Comparison of ENCODE assay signal across 11 mouse cellular contexts in genomic region chr17:8763248-8763647, GRCm38 (mm10).
A peak's percentile ranks its signal among the peaks of the same experiment; 100 is the strongest.
DNase-seq lines count a peak whose midpoint lies in the region; ATAC-seq and TF ChIP-seq lines count a peak whose summit lies in the region.
"Had no signal": no experiment of that assay in that cellular context is flagged by ENCODE, and none has a peak within 500 bp of the region (broad histone marks: within the 10 kb centered on the region; RNA-seq: fewer than 3 reads in every experiment).

No protein-coding gene starts in this region.

- no peak for ATAC-seq in forebrain, postnatal 0 days
- no peak for ATAC-seq in forebrain, embryonic 12.5 days (ENCODE audit: low FRiP score)
- no peak for ATAC-seq in liver, postnatal 0 days
- peak; percentile 14; the same call in 1 of the 2 replicates for ATAC-seq in lung, postnatal 0 days

- no peak overlapping the region for H3K9ac ChIP-seq in forebrain, postnatal 0 days
- no peak overlapping the region for H3K9ac ChIP-seq in forebrain, embryonic 12.5 days
- H3K9ac ChIP-seq in liver, adult 2 months (ENCODE audit: low read depth, low read length): no peak overlapping the region
- H3K9ac ChIP-seq in liver, postnatal 0 days (replicated peaks): no peak overlapping the region
- no peak overlapping the region for H3K9ac ChIP-seq in lung, postnatal 0 days (replicated peaks; ENCODE audit: low read depth)
- H3K9ac ChIP-seq: limb, embryonic 12.5 days; midbrain, embryonic 12.5 days had no signal

- intact Hi-C loops in gastrocnemius, postnatal 14 days (cut with DNase I; ENCODE audit: low total_unique reads): no loop called here

- no peaks in the 10 kb centered on the region for H3K79me2 ChIP-seq in liver, adult 2 months (ENCODE audit: control insufficient read depth, insufficient read depth, low read length)

- H3K27ac ChIP-seq in forebrain, postnatal 0 days (ENCODE audit: low read depth, low read length): no peak overlapping the region
- no peak overlapping the region for H3K27ac ChIP-seq in forebrain, embryonic 12.5 days
- no peak overlapping the region for H3K27ac ChIP-seq in liver, adult 2 months (replicated peaks; ENCODE audit: insufficient read depth, low read depth, low read length)
- H3K27ac ChIP-seq in liver, postnatal 0 days (ENCODE audit: low read depth): no peak overlapping the region
- no peak overlapping the region for H3K27ac ChIP-seq in lung, postnatal 0 days (ENCODE audit: low read length)
- H3K27ac ChIP-seq: limb, embryonic 12.5 days; midbrain, embryonic 12.5 days had no signal

- no peak overlapping the region for H3K4me3 ChIP-seq in forebrain, postnatal 0 days (ENCODE audit: low read depth, low read length)
- no peak overlapping the region for H3K4me3 ChIP-seq in forebrain, embryonic 12.5 days (replicated peaks)
- H3K4me3 ChIP-seq in liver, adult 2 months (ENCODE audit: insufficient read depth, low read depth, low read length): no peak overlapping the region
- no peak overlapping the region for H3K4me3 ChIP-seq in liver, postnatal 0 days (ENCODE audit: low read depth, low read length)
- H3K4me3 ChIP-seq in lung, postnatal 0 days (ENCODE audit: low read depth, low read length): no peak overlapping the region
- H3K4me3 ChIP-seq: limb, embryonic 12.5 days; midbrain, embryonic 12.5 days had no signal

- H3K9me3 ChIP-seq in forebrain, postnatal 0 days (ENCODE audit: low read length): no peaks in the 10 kb centered on the region
- no peaks in the 10 kb centered on the region for H3K9me3 ChIP-seq in forebrain, embryonic 12.5 days
- no peaks in the 10 kb centered on the region for H3K9me3 ChIP-seq in liver, postnatal 0 days (ENCODE audit: low read length)
- no peaks in the 10 kb centered on the region for H3K9me3 ChIP-seq in lung, postnatal 0 days (ENCODE audit: low read length)
- H3K9me3 ChIP-seq: limb, embryonic 12.5 days; midbrain, embryonic 12.5 days had no signal

- no peak for TF ChIP-seq EP300 in liver, postnatal 0 days (IDR thresholded peaks at IDR 0.05; ENCODE audit: low read depth)
- no peak for TF ChIP-seq EP300 in lung, postnatal 0 days (IDR thresholded peaks at IDR 0.05)

- no peaks in the 10 kb centered on the region for H3K4me1 ChIP-seq in forebrain, postnatal 0 days (ENCODE audit: insufficient read depth)
- no peaks in the 10 kb centered on the region for H3K4me1 ChIP-seq in forebrain, embryonic 12.5 days
- H3K4me1 ChIP-seq in liver, adult 2 months (ENCODE audit: control insufficient read depth, insufficient read depth, low read length): no peaks in the 10 kb centered on the region
- no peaks in the 10 kb centered on the region for H3K4me1 ChIP-seq in liver, postnatal 0 days (ENCODE audit: insufficient read depth)
- no peaks in the 10 kb centered on the region for H3K4me1 ChIP-seq in lung, postnatal 0 days (ENCODE audit: insufficient read depth, low read depth, low read length)
- H3K4me1 ChIP-seq: limb, embryonic 12.5 days; midbrain, embryonic 12.5 days had no signal

- H3K27me3 ChIP-seq in forebrain, postnatal 0 days (ENCODE audit: insufficient read depth, low read length): no peaks in the 10 kb centered on the region
- no peaks in the 10 kb centered on the region for H3K27me3 ChIP-seq in forebrain, embryonic 12.5 days
- no peaks in the 10 kb centered on the region for H3K27me3 ChIP-seq in liver, adult 2 months (ENCODE audit: control insufficient read depth, insufficient read depth, low read length)
- no peaks in the 10 kb centered on the region for H3K27me3 ChIP-seq in liver, postnatal 0 days (ENCODE audit: insufficient read depth, low read length)
- H3K27me3 ChIP-seq in lung, postnatal 0 days (replicated peaks; ENCODE audit: insufficient read depth, low read length): no peaks in the 10 kb centered on the region
- H3K27me3 ChIP-seq: limb, embryonic 12.5 days; midbrain, embryonic 12.5 days had no signal

- DNase-seq in forebrain, postnatal 0 days: peak; percentile 40
- peak; percentile 42 for DNase-seq in liver, adult 2 months (ENCODE audit: extremely low read depth, low read depth, low spot score)
- DNase-seq in liver, postnatal 0 days: no peak
- DNase-seq in cerebellum, adult 9-10 months: peak; percentile 71
- DNase-seq in lung, postnatal 0 days (ENCODE audit: low spot score): peak; percentile 17
- DNase-seq in ovary, postnatal 36 days (ENCODE audit: low spot score): no peak
- no peak for DNase-seq in gastrocnemius, postnatal 14 days
- DNase-seq: kidney, adult 18-20 months had no signal

- no peak overlapping the region for H3K4me2 ChIP-seq in forebrain, postnatal 0 days (ENCODE audit: low read depth)
- H3K4me2 ChIP-seq in forebrain, embryonic 12.5 days: no peak overlapping the region
- no peak overlapping the region for H3K4me2 ChIP-seq in liver, postnatal 0 days (ENCODE audit: low read depth, low read length)
- no peak overlapping the region for H3K4me2 ChIP-seq in lung, postnatal 0 days (replicated peaks; ENCODE audit: low read depth, low read length)
- H3K4me2 ChIP-seq: limb, embryonic 12.5 days; midbrain, embryonic 12.5 days had no signal

- 24% methylated on average over 1 of the region's 1 CpGs for WGBS in forebrain, postnatal 0 days
- 69% methylated on average over 1 of the region's 1 CpGs for WGBS in forebrain, embryonic 12.5 days
- 6% methylated on average over 1 of the region's 1 CpGs for WGBS in liver, adult 2 months
- 33% methylated on average over 1 of the region's 1 CpGs for WGBS in liver, postnatal 0 days (ENCODE audit: insufficient replicate concordance)
- WGBS in lung, postnatal 0 days: 12% methylated on average over 1 of the region's 1 CpGs

- TF ChIP-seq CTCF in forebrain, postnatal 0 days (IDR thresholded peaks at IDR 0.05; ENCODE audit: low read depth): no peak
- TF ChIP-seq CTCF in liver, adult 2 months (IDR thresholded peaks at IDR 0.05; ENCODE audit: low read depth, low read length): no peak
- no peak for TF ChIP-seq CTCF in liver, postnatal 0 days (IDR thresholded peaks at IDR 0.05; ENCODE audit: low read depth)
- no peak for TF ChIP-seq CTCF in lung, postnatal 0 days (IDR thresholded peaks at IDR 0.05)

- H3K36me3 ChIP-seq in forebrain, postnatal 0 days (ENCODE audit: insufficient read depth): no peaks in the 10 kb centered on the region
- H3K36me3 ChIP-seq in forebrain, embryonic 12.5 days (replicated peaks): no peaks in the 10 kb centered on the region
- H3K36me3 ChIP-seq in liver, adult 2 months (ENCODE audit: control insufficient read depth, insufficient read depth, low read length): no peaks in the 10 kb centered on the region
- H3K36me3 ChIP-seq in liver, postnatal 0 days (replicated peaks; ENCODE audit: insufficient read depth, low read length): no peaks in the 10 kb centered on the region
- no peaks in the 10 kb centered on the region for H3K36me3 ChIP-seq in lung, postnatal 0 days (ENCODE audit: insufficient read depth, low read length)
- H3K36me3 ChIP-seq: limb, embryonic 12.5 days; midbrain, embryonic 12.5 days had no signal

- TF ChIP-seq POLR2A in liver, adult 2 months (IDR thresholded peaks at IDR 0.05; ENCODE audit: extremely low read depth, insufficient read depth, low read length): no peak

Comparison
In these comparisons a context has a peak if more than half of its experiments do, and no peak if none do; other contexts are left out.
1. DNase-seq: peak in forebrain, postnatal 0 days (single experiment), liver, adult 2 months (single experiment), cerebellum, adult 9-10 months (single experiment) and lung, postnatal 0 days (single experiment); none in liver, postnatal 0 days (single experiment), ovary, postnatal 36 days (single experiment) and gastrocnemius, postnatal 14 days (single experiment).